Mouse (Mus musculus): ENCODE results near the gene Kcnj1.

GRCm38 (mm10) chr9:32443817-32444216 is 71.5 kb downstream of the Kcnj1 start:
- TF ChIP-seq MYOG (IDR thresholded peaks at IDR 0.05; ENCODE audit: control insufficient read depth, extremely low read depth, insufficient read length) (no peak), CTCF (IDR thresholded peaks at IDR 0.05; ENCODE audit: control insufficient read depth, insufficient read depth, insufficient read length) (no peak), USF1 (IDR thresholded peaks at IDR 0.05; ENCODE audit: low read depth) (no peak), MYOD1 (IDR thresholded peaks at IDR 0.05; ENCODE audit: control insufficient read depth, insufficient read length, low read depth) (no peak), FOSL1 (IDR thresholded peaks at IDR 0.05; ENCODE audit: insufficient read depth, low read length, poor library complexity, severe bottlenecking) (no peak), CEBPB (IDR thresholded peaks at IDR 0.05; ENCODE audit: low read depth) (no peak)

Data from C2C12 (cell line).